Mouse (Mus musculus): ENCODE measurements at regions not wholly inside any gene's neighbourhood (a gene's known extent, or its start where the extent isn't known, plus 50 kb on each side); places are given as distances from the start of the nearest gene placed in this dataset.
A peak's percentile ranks its signal among the peaks of the same experiment; 100 is the strongest.

GRCm38 (mm10) chr2:40342579-40342978 is 1116.3 kb upstream of the Ppp6c start:
- intact Hi-C loops (cut with DNase I), result no loop called here
- no peak for DNase-seq (ENCODE audit: low spot score in 2 of 2)

GRCm38 (mm10) chr2:40332294-40332874 is 1106.1 kb upstream of the Ppp6c start:
- peak in 1 of 2 experiments; percentile 5 for DNase-seq (ENCODE audit: low spot score in 2 of 2)
- intact Hi-C loops (cut with DNase I), result no loop called here

- no peak for DNase-seq (ENCODE audit: low spot score in 2 of 2)
- intact Hi-C loops (cut with DNase I), result no loop called here
Measured at GRCm38 (mm10) chr2:40321506-40321905, 1095.3 kb upstream of the Ppp6c start.

GRCm38 (mm10) chr2:40320710-40321441 is 1094.6 kb upstream of the Ppp6c start:
- intact Hi-C loops (cut with DNase I), result no loop called here
- DNase-seq (ENCODE audit: low spot score in 2 of 2), result no peak
